Mouse (Mus musculus) limb, embryonic 14.5 days (tissue): ENCODE measurements around the gene Hoxa5. TPM values are rescaled to one million over a fixed set of nuclear protein-coding genes. Genes with fewer than 3 reads are reported as not detected.
A peak's percentile ranks its signal among the peaks of the same experiment; 100 is the strongest.

Source experiments
- ATAC-seq: fragments of 200-750 bp; cut with Nextera tagmentation; 2 replicates; pipeline ENCODE4 v1.8.0; 2017; ENCODE audit warnings: low read depth, moderate number of reproducible peaks, moderate TSS enrichment; ENCODE audit not compliant: low FRiP score
- DNase-seq: peaks from one replicate; pipeline ENCODE4 v3.0.0-alpha.2; 2015; ENCODE audit warnings: low spot score
- H3K27ac ChIP-seq: fragments of 300-500 bp; sonication (generic); replicated peaks from 2 replicates; pipeline ENCODE4 v1.5.1; 2014; ENCODE audit warnings: low read depth, mild to moderate bottlenecking, low read length, moderate library complexity, mixed read lengths
- H3K27me3 ChIP-seq: fragments of 300-500 bp; sonication (generic); 2 replicates; pipeline ENCODE4 v1.6.1; 2014; ENCODE audit warnings: low read length, mixed read lengths; ENCODE audit not compliant: control insufficient read depth, insufficient read depth
- H3K36me3 ChIP-seq: fragments of 300-500 bp; sonication (generic); 2 replicates; pipeline ENCODE4 v1.6.1; 2014; ENCODE audit warnings: mild to moderate bottlenecking, low read length, moderate library complexity, mixed read lengths; ENCODE audit not compliant: control insufficient read depth, insufficient read depth
- H3K4me1 ChIP-seq: fragments of 300-500 bp; sonication (generic); 2 replicates; pipeline ENCODE4 v1.6.1; 2014; ENCODE audit warnings: antibody characterized with exemption, low read length, mixed read lengths; ENCODE audit not compliant: control insufficient read depth, insufficient read depth
- H3K4me2 ChIP-seq: fragments of 300-500 bp; sonication (generic); replicated peaks from 2 replicates; pipeline ENCODE4 v1.6.1; 2014; ENCODE audit warnings: low read depth, mild to moderate bottlenecking, low read length, moderate library complexity; ENCODE audit not compliant: severe bottlenecking
- H3K4me3 ChIP-seq: fragments of 300-500 bp; sonication (generic); replicated peaks from 2 replicates; pipeline ENCODE4 v1.5.1; 2014; ENCODE audit warnings: low read length
- H3K9ac ChIP-seq: fragments of 300-500 bp; sonication (generic); 2 replicates; pipeline ENCODE4 v1.6.1; 2014; ENCODE audit warnings: mild to moderate bottlenecking, low read depth, low read length, moderate library complexity; ENCODE audit not compliant: severe bottlenecking
- H3K9me3 ChIP-seq: fragments of 300-500 bp; sonication (generic); 2 replicates; pipeline ENCODE4 v1.6.1; 2016; ENCODE audit warnings: low read length; ENCODE audit not compliant: control insufficient read depth
- POLR2A ChIP-seq: fragments of 200-500 bp; IDR thresholded peaks from 2 replicates; pipeline ENCODE4 v1.8.0; 2012; ENCODE audit warnings: inconsistent platforms, mild to moderate bottlenecking, moderate library complexity, borderline replicate concordance; ENCODE audit not compliant: insufficient read depth, insufficient read length; ENCODE audit errors: extremely low read depth
- WGBS: fragments of 180-500 bp; shearing (Covaris S2); extraction: QIAGEN DNeasy Blood & Tissue Kit; methylation state at CpG from one replicate; pipeline ENCODE4 v1.1.7; 2014; 5-methylcytosine and 5-hydroxymethylcytosine counted together
- polyA plus RNA-seq, 2 experiments: library from polyadenylated mRNA; depleted of rRNA in 1 of 2; stranded (reverse) in 1 of 2; unstranded in 1 of 2; fragments of >200 nt; fragmentation: Nextera tagmentation in 1 of 2; extraction: Ambion mirVana in 1 of 2; gene quantifications; 2 replicates each; pipeline versions ENCODE4 v1.2.1 to v1.2.3; 2012 to 2014

Hoxa5 gene
- polyA plus RNA-seq, 2 experiments = 3.4 to 11.0 TPM

- H3K4me1 ChIP-seq = peaks cover 24% of the 10 kb centered on the region
- H3K4me3 ChIP-seq = peak overlapping the region; percentile 76
- 8% methylated on average over 7 of the region's 7 CpGs for WGBS
- no peaks in the 10 kb centered on the region for H3K9me3 ChIP-seq
- H3K27ac ChIP-seq = peak overlapping the region; percentile 96
- no peak for TF ChIP-seq POLR2A
- peak overlapping the region; percentile 92 for H3K9ac ChIP-seq
- H3K4me2 ChIP-seq = peak overlapping the region; percentile 96
- ATAC-seq (no peak), DNase-seq (no peak)
- H3K27me3 ChIP-seq = peaks cover 4% of the 10 kb centered on the region; the same call in 1 of the 2 replicates
- peaks cover 41% of the 10 kb centered on the region for H3K36me3 ChIP-seq
Observed at GRCm38 (mm10) chr6:52251177-52251879, 46.9 kb upstream of the Hoxa5 start.

- no peaks in the 10 kb centered on the region for H3K27me3 ChIP-seq
- H3K4me2 ChIP-seq = peak overlapping the region; percentile 96
- ATAC-seq (no peak), DNase-seq (no peak)
- H3K4me3 ChIP-seq = peak overlapping the region; percentile 90
- peak overlapping the region; percentile 95 for H3K27ac ChIP-seq
- 0 out of 2 replicates have a peak, but pooled peaks have one; percentile 5 for TF ChIP-seq POLR2A
- H3K36me3 ChIP-seq = peaks cover 39% of the 10 kb centered on the region
- peak overlapping the region; percentile 98 for H3K9ac ChIP-seq
- H3K4me1 ChIP-seq = peaks cover 24% of the 10 kb centered on the region
- WGBS = 13% methylated on average over 4 of the region's 4 CpGs
- H3K9me3 ChIP-seq = no peaks in the 10 kb centered on the region
Observed at GRCm38 (mm10) chr6:52249826-52250225, 45.4 kb upstream of the Hoxa5 start.

GRCm38 (mm10) chr6:52249415-52249738, 45.0 kb upstream of the Hoxa5 start:
- 5% methylated on average over 16 of the region's 16 CpGs for WGBS
- DNase-seq = no peak
- Histone ChIP-seq H3K4me2 (peak overlapping the region; percentile 96), H3K4me1 (peaks cover 24% of the 10 kb centered on the region), H3K4me3 (peak overlapping the region; percentile 90), H3K9ac (peak overlapping the region; percentile 98), H3K27me3 (no peaks in the 10 kb centered on the region), H3K9me3 (no peaks in the 10 kb centered on the region), H3K27ac (peak overlapping the region; percentile 95), H3K36me3 (peaks cover 39% of the 10 kb centered on the region)
- ATAC-seq = no peak
- TF ChIP-seq POLR2A = no peak

- Histone ChIP-seq H3K27ac (peak overlapping the region; percentile 95), H3K4me2 (peak overlapping the region; percentile 96), H3K4me1 (peaks cover 27% of the 10 kb centered on the region), H3K9ac (peak overlapping the region; percentile 98), H3K4me3 (peak overlapping the region; percentile 90), H3K36me3 (peaks cover 38% of the 10 kb centered on the region), H3K27me3 (no peaks in the 10 kb centered on the region), H3K9me3 (no peaks in the 10 kb centered on the region)
- DNase-seq (no peak), ATAC-seq (no peak)
- no peak for TF ChIP-seq POLR2A
- WGBS = 3% methylated on average over 27 of the region's 27 CpGs
Observed at GRCm38 (mm10) chr6:52248638-52249414, 44.4 kb upstream of the Hoxa5 start.

GRCm38 (mm10) chr6:52247766-52248637, 43.6 kb upstream of the Hoxa5 start:
- Histone ChIP-seq H3K4me1 (peaks cover 35% of the 10 kb centered on the region), H3K36me3 (peaks cover 33% of the 10 kb centered on the region), H3K9ac (peak overlapping the region; percentile 98), H3K27me3 (no peaks in the 10 kb centered on the region), H3K4me2 (peak overlapping the region; percentile 96), H3K4me3 (peak overlapping the region; percentile 90), H3K27ac (peak overlapping the region; percentile 95), H3K9me3 (no peaks in the 10 kb centered on the region)
- DNase-seq (no peak), ATAC-seq (no peak)
- WGBS = 3% methylated on average over 23 of the region's 23 CpGs
- no peak for TF ChIP-seq POLR2A
